Mouse (Mus musculus) lung, postnatal 0 days (tissue): ENCODE data around the gene Cplx2.
A peak's percentile ranks its signal among the peaks of the same experiment; 100 is the strongest.

Experiments
- CTCF ChIP-seq: IDR thresholded peaks from 2 replicates; pipeline ENCODE4 v1.5.1; 2016; ENCODE audit warnings: antibody characterized with exemption, mild to moderate bottlenecking
- EP300 ChIP-seq: IDR thresholded peaks from 2 replicates; pipeline ENCODE4 v1.6.1; 2016; ENCODE audit warnings: antibody characterized with exemption, mild to moderate bottlenecking, control low read depth

DNA sequence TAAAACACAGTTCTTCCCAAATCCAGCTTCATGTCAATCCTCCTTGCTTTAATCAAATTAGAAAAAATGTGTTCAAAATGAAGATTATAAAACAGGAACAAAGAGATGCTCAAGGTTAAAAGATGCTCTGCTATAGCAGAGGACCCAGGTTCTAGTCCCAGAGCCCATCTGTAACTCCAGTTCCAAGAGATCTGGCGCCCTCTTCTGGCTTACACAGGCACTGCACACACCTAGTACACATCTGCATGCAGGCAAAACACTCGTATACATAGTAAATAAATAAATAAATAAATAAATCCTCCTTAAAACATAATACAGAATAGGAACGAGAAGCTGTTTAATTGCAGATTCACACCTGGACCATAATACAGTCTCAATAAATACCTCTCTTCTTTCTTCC, 6.9 kb downstream of the Cplx2 start:
- TF ChIP-seq CTCF, result peak; percentile 39
- no peak for TF ChIP-seq EP300
